Mouse (Mus musculus) spleen, adult 2 months (tissue): ENCODE measurements around the gene Ablim1.

Experiments
- CTCF ChIP-seq: fragments of 200-500 bp; IDR thresholded peaks from 2 replicates; pipeline ENCODE4 v1.5.1; 2011; ENCODE audit warnings: mild to moderate bottlenecking, inconsistent platforms; ENCODE audit not compliant: insufficient read depth, insufficient read length, insufficient replicate concordance; ENCODE audit errors: extremely low read depth
- POLR2A ChIP-seq: fragments of 200-500 bp; IDR thresholded peaks from 2 replicates; pipeline ENCODE4 v1.6.1; 2011; ENCODE audit warnings: low read depth, low read length, inconsistent platforms

DNA sequence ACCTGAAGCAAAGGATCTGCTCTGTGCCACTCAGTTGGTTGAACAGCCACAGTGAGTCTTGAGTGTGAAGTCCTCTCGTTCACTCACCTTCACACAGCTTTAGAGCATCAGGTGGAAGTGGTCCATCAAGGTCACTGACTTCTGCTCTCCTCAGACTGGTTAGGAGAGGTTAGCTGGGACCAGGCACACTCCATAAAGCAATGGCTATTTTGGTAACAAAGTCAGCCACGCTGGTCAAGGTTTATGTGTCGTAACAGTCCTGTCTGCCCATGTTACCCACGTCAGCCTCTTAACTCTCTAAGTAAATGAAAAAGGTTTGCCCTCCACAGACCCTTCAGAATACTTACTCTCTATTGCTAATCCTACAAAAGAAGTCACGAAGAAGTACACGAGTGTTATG lies 44.0 kb downstream of the Ablim1 start:
- TF ChIP-seq POLR2A: no peak
- no peak for TF ChIP-seq CTCF
